Mouse (Mus musculus): ENCODE measurements around the gene Dnajb6.

Dnajb6 gene

GRCm38 (mm10) chr5:29738076-29738475 lies 2.6 kb downstream of the Dnajb6 start:
- no peak for TF ChIP-seq GATA4 (IDR thresholded peaks at IDR 0.05; ENCODE audit: insufficient replicate concordance, low read length)

GRCm38 (mm10) chr5:29740651-29741050 lies 5.2 kb downstream of the Dnajb6 start:
- no peak for TF ChIP-seq GATA4 (IDR thresholded peaks at IDR 0.05; ENCODE audit: insufficient replicate concordance, low read length)

GRCm38 (mm10) chr5:29741093-29741492 lies 5.6 kb downstream of the Dnajb6 start:
- no peak for TF ChIP-seq GATA4 (IDR thresholded peaks at IDR 0.05; ENCODE audit: insufficient replicate concordance, low read length)

GRCm38 (mm10) chr5:29747661-29748060 lies 12.2 kb downstream of the Dnajb6 start:
- no peak for TF ChIP-seq GATA4 (IDR thresholded peaks at IDR 0.05; ENCODE audit: insufficient replicate concordance, low read length)

GRCm38 (mm10) chr5:29751306-29751705 lies 15.8 kb downstream of the Dnajb6 start:
- TF ChIP-seq GATA4 (IDR thresholded peaks at IDR 0.05; ENCODE audit: insufficient replicate concordance, low read length) = no peak

GRCm38 (mm10) chr5:29752894-29753293 lies 17.4 kb downstream of the Dnajb6 start:
- TF ChIP-seq GATA4 (IDR thresholded peaks at IDR 0.05; ENCODE audit: insufficient replicate concordance, low read length) = no peak

GRCm38 (mm10) chr5:29759318-29759717 lies 23.8 kb downstream of the Dnajb6 start:
- no peak for TF ChIP-seq GATA4 (IDR thresholded peaks at IDR 0.05; ENCODE audit: insufficient replicate concordance, low read length)

GRCm38 (mm10) chr5:29770935-29771334 lies 35.4 kb downstream of the Dnajb6 start:
- no peak for TF ChIP-seq GATA4 (IDR thresholded peaks at IDR 0.05; ENCODE audit: insufficient replicate concordance, low read length)

GRCm38 (mm10) chr5:29772038-29772437 lies 36.5 kb downstream of the Dnajb6 start:
- TF ChIP-seq GATA4 (IDR thresholded peaks at IDR 0.05; ENCODE audit: insufficient replicate concordance, low read length) = no peak

- TF ChIP-seq GATA4 (IDR thresholded peaks at IDR 0.05; ENCODE audit: insufficient replicate concordance, low read length) = no peak
These were observed 37.3 kb downstream of the Dnajb6 start for GRCm38 (mm10) chr5:29772651-29773330.

- TF ChIP-seq GATA4 (IDR thresholded peaks at IDR 0.05; ENCODE audit: insufficient replicate concordance, low read length) = no peak
These were observed 38.1 kb downstream of the Dnajb6 start for GRCm38 (mm10) chr5:29773460-29774150.

- no peak for TF ChIP-seq GATA4 (IDR thresholded peaks at IDR 0.05; ENCODE audit: insufficient replicate concordance, low read length)
These were observed 39.9 kb downstream of the Dnajb6 start for GRCm38 (mm10) chr5:29775437-29775836.

GRCm38 (mm10) chr5:29778029-29778428 lies 42.5 kb downstream of the Dnajb6 start:
- no peak for TF ChIP-seq GATA4 (IDR thresholded peaks at IDR 0.05; ENCODE audit: insufficient replicate concordance, low read length)

- TF ChIP-seq GATA4 (IDR thresholded peaks at IDR 0.05; ENCODE audit: insufficient replicate concordance, low read length) = no peak
These were observed 46.8 kb downstream of the Dnajb6 start for GRCm38 (mm10) chr5:29782261-29782660.

- TF ChIP-seq GATA4 (IDR thresholded peaks at IDR 0.05; ENCODE audit: insufficient replicate concordance, low read length) = no peak
These were observed 73.5 kb downstream of the Dnajb6 start for GRCm38 (mm10) chr5:29808940-29809339.

GRCm38 (mm10) chr5:29816523-29817242 lies 81.2 kb downstream of the Dnajb6 start:
- TF ChIP-seq GATA4 (IDR thresholded peaks at IDR 0.05; ENCODE audit: insufficient replicate concordance, low read length) = no peak

All from liver, adult (tissue).